Mouse (Mus musculus) heart, adult 18-20 months (tissue): ENCODE data around the gene Grm6. TPM values are rescaled to one million over a fixed set of nuclear protein-coding genes. Genes with fewer than 3 reads are reported as not detected.

Experiments
- DNase-seq, 2 experiments: peaks; one replicate each; pipeline ENCODE4 v3.0.0; 2021 to 2022; ENCODE audit warnings: mixed read lengths in 1 of 2
- long read RNA-seq, 2 experiments: library from polyadenylated mRNA; stranded (forward); transcript quantifications; one replicate each; pipeline ENCODE4 v2.0.0; 2021
- total RNA-seq, 2 experiments: library from RNA; stranded (reverse); gene quantifications; 2 replicates each; pipeline ENCODE4 v1.2.3; 2021

Grm6 gene
- total RNA-seq: under 1 TPM in 1 of 2 experiments, not detected in 1; 0.28 TPM
- long read RNA-seq, experiment 1: 0 reads
- long read RNA-seq, experiment 2: 0 reads

- no peak for DNase-seq
Measured at GRCm38 (mm10) chr11:50850177-50850735, at the start of gene Grm6. Gene Grm6, plus strand, starts transcription at chr11:50850685.

DNA sequence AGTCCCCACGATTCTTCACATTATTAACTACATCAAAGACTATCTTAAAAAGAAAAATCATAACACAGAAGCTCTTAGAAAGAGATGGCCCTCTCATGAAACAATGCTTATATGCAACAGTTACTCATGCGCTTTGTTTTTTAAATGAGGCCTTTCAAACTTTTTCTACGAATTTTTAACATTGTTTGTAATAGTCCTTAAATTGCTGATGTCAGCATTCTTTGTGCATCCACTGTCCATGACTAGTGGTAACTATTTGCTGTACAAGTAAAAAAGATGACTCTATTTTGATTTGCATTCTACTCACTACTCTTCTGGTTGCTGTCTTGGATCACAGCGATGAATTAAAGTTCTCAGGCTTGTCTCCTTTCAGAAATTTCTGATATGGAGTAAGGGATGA is 36.3 kb upstream of the Grm6 start:
- DNase-seq: no peak

DNA sequence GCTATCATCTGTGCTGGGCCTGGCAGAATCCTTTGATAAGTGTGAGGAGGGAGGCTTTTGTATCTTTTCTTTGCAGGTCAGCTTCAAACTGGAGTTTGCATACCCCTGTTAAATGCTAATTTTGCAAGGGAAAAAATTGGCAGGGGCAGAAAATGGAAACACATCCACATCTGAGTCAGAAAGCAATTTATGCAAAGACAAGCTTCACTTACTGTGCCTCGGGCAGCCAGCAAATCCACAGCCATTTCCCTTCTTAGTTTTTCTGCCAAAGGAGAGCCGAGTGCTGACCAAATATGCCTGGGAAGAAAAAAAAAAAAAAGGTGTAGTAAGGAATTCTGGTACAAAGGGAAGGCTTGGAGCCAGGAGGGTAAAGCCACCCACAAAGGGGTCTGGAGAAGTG is 24.3 kb upstream of the Grm6 start:
- DNase-seq: no peak

- DNase-seq: peak; percentile 89 to 94
Measured at GRCm38 (mm10) chr11:50827010-50827953, 23.2 kb upstream of the Grm6 start, which contains the start of gene Zfp354c. Gene Zfp354c, minus strand, starts transcription at chr11:50827724.

GRCm38 (mm10) chr11:50835727-50836126 is 14.8 kb upstream of the Grm6 start:
- no peak for DNase-seq

DNA sequence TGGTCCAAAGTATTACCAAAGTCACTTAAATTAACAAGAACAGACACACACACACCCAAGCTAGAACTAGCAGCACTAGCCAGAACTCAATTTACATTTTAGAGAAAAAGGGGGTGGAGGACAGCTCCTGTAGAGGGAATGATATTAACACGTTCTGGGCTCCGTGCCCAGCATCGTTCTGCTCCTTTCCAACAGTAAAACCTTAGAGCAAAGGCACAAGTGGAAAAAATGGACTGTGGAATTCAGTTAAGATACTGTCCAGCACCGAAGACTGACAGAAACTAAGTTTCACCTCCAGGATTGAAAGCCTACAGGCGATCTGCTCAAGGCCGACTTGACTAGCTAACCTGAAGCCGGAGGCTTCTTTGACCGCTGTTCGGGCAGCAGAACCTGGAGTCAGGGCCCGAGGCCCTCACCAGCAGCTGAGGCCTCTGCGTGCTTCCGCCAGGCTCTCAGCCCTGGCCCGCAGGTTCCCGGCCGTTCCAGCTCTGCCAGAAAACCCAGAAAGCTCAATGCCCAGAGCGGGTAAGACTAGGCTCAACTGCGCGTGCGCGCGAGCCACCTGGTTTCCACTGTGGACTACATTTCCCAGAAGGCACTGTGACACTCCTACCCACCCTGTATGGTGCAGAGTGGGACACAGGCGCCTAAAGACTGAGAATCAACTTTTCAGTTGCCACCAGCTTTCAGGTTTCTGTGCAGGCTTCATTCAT is 9.3 kb upstream of the Grm6 start, which contains the start of gene Zfp879:
TSS of gene Zfp879 (minus strand) at position 530 of the 713 bp plus-strand sequence.
- DNase-seq: peak; percentile 92 to 93

- no peak for DNase-seq
Measured at GRCm38 (mm10) chr11:50845951-50846350, 4.5 kb upstream of the Grm6 start.

GRCm38 (mm10) chr11:50847047-50847446 is 3.4 kb upstream of the Grm6 start:
- no peak for DNase-seq

GRCm38 (mm10) chr11:50848520-50849137 is 1.9 kb upstream of the Grm6 start:
- DNase-seq: no peak

GRCm38 (mm10) chr11:50849310-50849709 is 1.2 kb upstream of the Grm6 start:
- DNase-seq: no peak

GRCm38 (mm10) chr11:50850989-50851601 is 610 bp downstream of the Grm6 start:
- no peak for DNase-seq

GRCm38 (mm10) chr11:50878641-50879040 is 28.2 kb downstream of the Grm6 start:
- DNase-seq: no peak

DNA sequence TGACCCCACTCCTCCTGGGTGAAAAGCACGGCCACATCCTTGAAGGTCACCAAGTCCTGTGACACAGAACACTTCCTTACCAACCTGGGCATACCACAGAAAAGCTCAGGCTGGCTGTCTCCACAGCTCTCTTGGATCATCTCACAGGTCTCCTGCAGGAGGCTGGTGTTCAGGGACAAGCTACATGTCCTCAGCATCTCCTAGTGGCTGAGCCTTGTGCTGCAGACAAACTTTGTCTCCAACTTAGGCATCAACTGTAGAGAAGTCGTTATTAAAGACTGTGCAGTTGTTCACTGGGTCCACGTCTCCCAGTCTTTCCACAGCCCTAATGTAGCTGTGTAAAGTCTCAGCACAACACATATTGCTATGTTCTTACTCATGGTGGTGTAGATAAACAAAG is 33.3 kb downstream of the Grm6 start:
- DNase-seq: no peak

GRCm38 (mm10) chr11:50886231-50886932 is 35.9 kb downstream of the Grm6 start:
- DNase-seq: no peak

GRCm38 (mm10) chr11:50886933-50887293 is 36.4 kb downstream of the Grm6 start:
- DNase-seq: no peak

DNA sequence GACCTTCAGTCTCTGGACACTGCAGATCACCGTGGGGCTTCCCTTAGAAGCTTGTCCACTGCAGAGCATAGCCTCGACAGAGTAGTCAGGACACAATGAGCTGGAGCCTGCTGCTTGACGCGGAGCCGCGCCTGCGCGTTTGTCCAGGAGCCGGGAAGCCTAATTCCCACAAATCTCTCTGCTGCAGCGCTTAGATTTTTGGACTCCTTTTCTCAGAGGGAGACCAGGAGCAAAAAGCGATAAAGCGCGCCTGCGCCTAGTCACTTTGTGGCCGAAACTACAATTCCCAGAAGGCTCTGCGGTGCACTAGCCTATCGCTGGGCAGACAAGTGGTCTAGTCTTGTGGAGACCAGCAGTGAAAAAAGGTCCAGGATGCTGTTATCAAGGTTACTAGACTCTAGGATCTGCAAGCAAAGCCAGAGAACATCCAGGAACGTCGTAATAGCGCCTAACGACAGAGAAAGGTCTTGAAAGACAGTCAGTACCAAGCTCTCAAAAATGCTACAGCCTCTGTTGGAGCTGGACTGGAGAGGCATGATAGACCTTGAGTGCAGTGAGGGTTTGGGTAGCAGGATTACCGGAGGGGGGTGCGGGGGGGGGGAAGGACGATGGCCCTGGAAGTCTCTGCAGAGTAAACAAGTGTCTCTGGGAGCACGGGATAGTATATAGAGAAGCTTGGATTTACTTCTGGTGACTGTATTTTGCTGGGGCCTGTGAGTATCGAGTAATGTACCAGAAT is 37.1 kb downstream of the Grm6 start, which contains the start of gene Zfp454:
TSS of gene Zfp454 (minus strand) at position 262 of the 739 bp plus-strand sequence.
- peak; percentile 90 to 94 for DNase-seq

DNA sequence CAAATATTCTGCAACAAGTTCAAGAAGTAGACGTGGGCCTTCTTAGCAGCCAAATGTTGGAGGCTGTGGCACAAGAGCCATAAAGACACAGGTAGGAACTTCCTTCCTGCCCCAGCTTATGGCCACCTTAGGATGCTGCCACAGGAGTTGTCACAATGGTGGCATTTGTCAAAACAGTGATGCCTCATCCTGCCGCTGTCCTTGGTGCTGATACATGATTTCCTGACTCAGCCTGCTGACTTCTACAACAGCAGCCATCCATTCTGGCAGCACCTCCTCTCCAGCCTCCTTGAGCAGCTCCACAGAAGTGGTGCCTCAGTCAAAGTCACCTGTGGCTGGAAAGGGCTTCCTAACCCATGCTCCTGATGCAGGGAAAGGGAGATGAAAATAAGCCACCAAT is 42.0 kb downstream of the Grm6 start:
- DNase-seq: no peak

DNA sequence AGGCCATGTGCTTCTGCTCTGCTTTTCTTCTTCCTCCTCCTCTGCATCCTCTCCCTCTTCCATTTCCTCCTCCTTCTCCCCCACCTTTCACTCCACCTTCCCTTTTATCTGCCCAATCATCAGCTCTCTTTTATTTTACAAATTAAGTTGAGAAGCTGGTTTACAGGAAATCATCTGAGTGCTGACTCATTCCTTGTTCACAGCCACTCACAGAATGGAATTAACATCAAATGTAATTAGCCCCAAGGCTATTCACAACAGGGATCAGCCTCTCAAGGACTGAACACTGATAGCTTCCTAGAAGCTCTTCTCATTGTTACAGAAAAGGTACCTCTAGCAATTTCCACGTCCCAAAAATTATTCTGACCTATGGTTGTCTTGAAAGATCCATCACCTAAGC is 46.9 kb downstream of the Grm6 start:
- no peak for DNase-seq

- DNase-seq: no peak
Measured at GRCm38 (mm10) chr11:50908136-50908535, 57.7 kb downstream of the Grm6 start.

- no peak for DNase-seq
Measured at GRCm38 (mm10) chr11:50913301-50913700, 62.8 kb downstream of the Grm6 start.
